In the genomic region with DNA sequence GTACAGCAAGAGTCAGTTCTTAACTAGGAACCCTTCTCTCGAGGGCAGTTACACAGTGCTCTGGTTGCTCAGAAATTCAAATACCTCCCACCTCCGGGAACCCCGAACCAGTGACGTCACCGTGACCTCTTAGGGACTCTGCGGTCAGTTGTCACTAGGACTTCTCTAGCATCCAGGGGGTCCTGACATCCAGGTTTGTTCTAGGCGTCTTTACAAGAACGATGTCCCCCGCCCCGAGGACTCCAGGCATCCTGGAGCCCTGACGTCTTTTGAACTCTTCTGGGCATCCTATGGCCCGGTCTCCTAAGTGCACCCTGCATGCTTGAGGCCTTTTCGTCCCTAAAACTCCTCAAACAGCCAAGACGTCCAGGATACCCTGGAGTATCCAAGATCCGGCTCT, we compare ENCODE assay signal across 8 mouse cellular contexts. TPM values are rescaled to one million over a fixed set of nuclear protein-coding genes. Genes with fewer than 3 reads are reported as not detected.
DNase-seq lines count a peak whose midpoint lies in the region; ATAC-seq and TF ChIP-seq lines count a peak whose summit lies in the region.

No protein-coding gene starts in this region.

- peak overlapping the region; percentile 77 for H3K9ac ChIP-seq in limb, embryonic 14.5 days (ENCODE audit: low read depth, low read length, severe bottlenecking)
- peak overlapping the region; percentile 91 for H3K9ac ChIP-seq in midbrain, embryonic 13.5 days (replicated peaks)

- H3K4me1 ChIP-seq in G1E (ENCODE audit: insufficient read depth, low read depth, low read length), result peaks cover 26% of the 10 kb centered on the region
- 0 out of 2 replicates have a peak, but pooled peaks cover 2% of the 10 kb centered on the region for H3K4me1 ChIP-seq in cortical plate, adult 2 months (ENCODE audit: control insufficient read depth, insufficient read depth, low read length)
- H3K4me1 ChIP-seq in limb, embryonic 14.5 days (ENCODE audit: control insufficient read depth, insufficient read depth, low read length), result peaks cover 6% of the 10 kb centered on the region
- H3K4me1 ChIP-seq in midbrain, embryonic 13.5 days (replicated peaks), result peaks cover 21% of the 10 kb centered on the region

- no peaks in the 10 kb centered on the region for H3K27me3 ChIP-seq in G1E (ENCODE audit: insufficient read depth, low read length)
- no peaks in the 10 kb centered on the region for H3K27me3 ChIP-seq in limb, embryonic 14.5 days (ENCODE audit: control insufficient read depth, insufficient read depth, low read length)
- no peaks in the 10 kb centered on the region for H3K27me3 ChIP-seq in midbrain, embryonic 13.5 days

- intact Hi-C loops in gastrocnemius, adult 2 months (cut with DNase I), result loop anchor here (5.0 kb wide), 3 partner anchors 35 to 180 kb away; a partner anchor contains a TSS

- peak overlapping the region; percentile 98 for H3K27ac ChIP-seq in gastrocnemius, adult 2 months
- H3K27ac ChIP-seq in cortical plate, adult 2 months (ENCODE audit: insufficient read depth, low read length), result no peak overlapping the region
- H3K27ac ChIP-seq in limb, embryonic 14.5 days (replicated peaks; ENCODE audit: low read depth, low read length), result peak overlapping the region; percentile 79
- H3K27ac ChIP-seq in midbrain, embryonic 13.5 days, result peak overlapping the region; percentile 85

- WGBS in limb, embryonic 14.5 days, result under 1% methylated on average over 15 of the region's 15 CpGs
- WGBS in midbrain, embryonic 13.5 days, result 2% methylated on average over 15 of the region's 15 CpGs

- no peak for ATAC-seq in G1E (ENCODE audit: extremely low read depth, insufficient number of reproducible peaks, low FRiP score, poor library complexity, severe bottlenecking)
- peak; percentile 1 to 20; a peak in 2 of 4 replicates for ATAC-seq in hematopoietic stem cell, adult 5-6 weeks (replicated peaks in 1 of 2; ENCODE audit: insufficient read depth in 1 of 2, low FRiP score in 2 of 2, low TSS enrichment in 1 of 2, low read depth in 1 of 2, poor library complexity in 2 of 2, severe bottlenecking in 2 of 2)
- no peak for ATAC-seq in limb, embryonic 14.5 days (ENCODE audit: low FRiP score, low read depth)
- ATAC-seq in midbrain, embryonic 13.5 days, result no peak

- no peak for TF ChIP-seq CTCF in gastrocnemius, adult 2 months (IDR thresholded peaks at IDR 0.05)
- no peak for TF ChIP-seq CTCF in G1E (IDR thresholded peaks at IDR 0.05; ENCODE audit: low read depth, low read length)
- no peak for TF ChIP-seq CTCF in cortical plate, adult 2 months (IDR thresholded peaks at IDR 0.05; ENCODE audit: extremely low read depth, insufficient read depth, low read length)

- DNase-seq in gastrocnemius, adult 2 months, result peak; percentile 17
- no peak for DNase-seq in gastrocnemius, postnatal 4 days (ENCODE audit: low spot score in 2 of 2)
- peak; percentile 48 for DNase-seq in G1E (ENCODE audit: low spot score)
- DNase-seq in limb, embryonic 14.5 days (ENCODE audit: low spot score), result peak; percentile 9
- peak; percentile 34 for DNase-seq in thymus, postnatal 25 days

- TF ChIP-seq POLR2A in cortical plate, adult 2 months (IDR thresholded peaks at IDR 0.05; ENCODE audit: extremely low read depth, insufficient read depth, low read length), result no peak
- no peak for TF ChIP-seq POLR2A in limb, embryonic 14.5 days (IDR thresholded peaks at IDR 0.05; ENCODE audit: borderline replicate concordance, extremely low read depth, insufficient read depth, insufficient read length)

- no peaks in the 10 kb centered on the region for H3K9me3 ChIP-seq in G1E (replicated peaks)
- H3K9me3 ChIP-seq in limb, embryonic 14.5 days (ENCODE audit: control insufficient read depth, low read length), result no peaks in the 10 kb centered on the region
- peaks cover 3% of the 10 kb centered on the region; the same call in 1 of the 2 replicates for H3K9me3 ChIP-seq in midbrain, embryonic 13.5 days

- peak overlapping the region; percentile 64 for H3K4me2 ChIP-seq in limb, embryonic 14.5 days (replicated peaks; ENCODE audit: low read depth, low read length, severe bottlenecking)
- H3K4me2 ChIP-seq in midbrain, embryonic 13.5 days (replicated peaks), result peak overlapping the region; percentile 83

- peak overlapping the region; percentile 76 for H3K4me3 ChIP-seq in gastrocnemius, adult 2 months
- peak overlapping the region; percentile 88 for H3K4me3 ChIP-seq in G1E (ENCODE audit: low read depth, low read length)
- H3K4me3 ChIP-seq in cortical plate, adult 2 months (ENCODE audit: insufficient read depth, low read length), result peak overlapping the region; percentile 47
- peak overlapping the region; percentile 71 for H3K4me3 ChIP-seq in limb, embryonic 14.5 days (replicated peaks; ENCODE audit: low read length)
- peak overlapping the region; percentile 80 for H3K4me3 ChIP-seq in midbrain, embryonic 13.5 days (replicated peaks)

- H3K36me3 ChIP-seq in G1E (replicated peaks), result peaks cover 42% of the 10 kb centered on the region
- peaks cover 30% of the 10 kb centered on the region for H3K36me3 ChIP-seq in limb, embryonic 14.5 days (ENCODE audit: control insufficient read depth, insufficient read depth, low read length)
- H3K36me3 ChIP-seq in midbrain, embryonic 13.5 days, result peaks cover 34% of the 10 kb centered on the region

RNA-seq across cellular contexts. Expression of a gene that starts 0.5 kb away (rescaled TPM):
- under 1 TPM; 0.70 to 0.89 TPM for total RNA-seq in gastrocnemius, adult 2 months (2021)
- 1 to 10 TPM; 3.1 to 4.0 TPM for total RNA-seq in gastrocnemius, postnatal 4 days (2021)
- total RNA-seq in G1E (2014; fragmentation: Nextera tagmentation), result 9.4 and 9.6 TPM in 2 replicates
- total RNA-seq in G1E (2017), result 13.6 and 14.4 TPM in 2 replicates
- polyA plus RNA-seq in G1E (2012), result 2.0 and 2.5 TPM in 2 replicates
- 2.4 and 2.5 TPM in 2 replicates for polyA plus RNA-seq in cortical plate, adult 2 months (2012; rRNA removed)
- total RNA-seq in hematopoietic stem cell, adult 5-6 weeks (2017), result 13.8 and 23.2 TPM in 2 replicates
- 4.2 and 4.4 TPM in 2 replicates for polyA plus RNA-seq in limb, embryonic 14.5 days (2012; rRNA removed)
- 3.8 and 4.7 TPM in 2 replicates for polyA plus RNA-seq in limb, embryonic 14.5 days (2014; fragmentation: Nextera tagmentation; extraction: Ambion mirVana)
- polyA plus RNA-seq in midbrain, embryonic 13.5 days (2015; fragmentation: Nextera tagmentation; extraction: Ambion mirVana), result 8.2 and 9.8 TPM in 2 replicates

RNA-seq across cellular contexts. Expression of a gene that starts 0.5 kb away (rescaled TPM):
- 10 to 100 TPM in 1 of 2 experiments, 1 to 10 TPM in 1; 9.4 to 12.0 TPM for total RNA-seq in gastrocnemius, adult 2 months (2021)
- 10 to 100 TPM; 30.3 to 37.1 TPM for total RNA-seq in gastrocnemius, postnatal 4 days (2021)
- total RNA-seq in G1E (2014; fragmentation: Nextera tagmentation) (76.4 TPM in 2 replicates), G1E (2017) (212 and 220 TPM in 2 replicates)
- polyA plus RNA-seq in G1E (2012), result 7.4 and 10.6 TPM in 2 replicates
- 52.7 TPM in 2 replicates for polyA plus RNA-seq in cortical plate, adult 2 months (2012; rRNA removed)
- total RNA-seq in hematopoietic stem cell, adult 5-6 weeks (2017), result 130 and 160 TPM in 2 replicates
- polyA plus RNA-seq in limb, embryonic 14.5 days (2012; rRNA removed), result 74.3 and 82.6 TPM in 2 replicates
- polyA plus RNA-seq in limb, embryonic 14.5 days (2014; fragmentation: Nextera tagmentation; extraction: Ambion mirVana), result 88.2 and 98.5 TPM in 2 replicates
- polyA plus RNA-seq in midbrain, embryonic 13.5 days (2015; fragmentation: Nextera tagmentation; extraction: Ambion mirVana), result 72.5 and 84.2 TPM in 2 replicates

RNA-seq across cellular contexts. Expression of a gene that starts 0.8 kb away (rescaled TPM):
- total RNA-seq in gastrocnemius, adult 2 months (2021), result 10 to 100 TPM; 41.3 to 46.6 TPM
- total RNA-seq in gastrocnemius, postnatal 4 days (2021), result 1 to 10 TPM; 4.8 to 7.8 TPM
- total RNA-seq in G1E (2014; fragmentation: Nextera tagmentation), result 1.3 and 1.6 TPM in 2 replicates
- total RNA-seq in G1E (2017), result 0.29 and 0.49 TPM in 2 replicates
- 0.07 and 0.17 TPM in 2 replicates for polyA plus RNA-seq in G1E (2012)
- 1.5 and 1.7 TPM in 2 replicates for polyA plus RNA-seq in cortical plate, adult 2 months (2012; rRNA removed)
- total RNA-seq in hematopoietic stem cell, adult 5-6 weeks (2017), result 1.1 and 3.7 TPM in 2 replicates
- 0.34 and 0.73 TPM in 2 replicates for polyA plus RNA-seq in limb, embryonic 14.5 days (2012; rRNA removed)
- polyA plus RNA-seq in limb, embryonic 14.5 days (2014; fragmentation: Nextera tagmentation; extraction: Ambion mirVana), result 0.08 and 0.32 TPM in 2 replicates
- 0.13 and 0.31 TPM in 2 replicates for polyA plus RNA-seq in midbrain, embryonic 13.5 days (2015; fragmentation: Nextera tagmentation; extraction: Ambion mirVana)

RNA-seq across cellular contexts. Expression of a gene that starts 37.2 kb away (rescaled TPM):
- 1 to 10 TPM in 1 of 2 experiments, under 1 TPM in 1; 0.71 to 1.3 TPM for total RNA-seq in gastrocnemius, adult 2 months (2021)
- 1 to 10 TPM; 2.1 to 2.3 TPM for total RNA-seq in gastrocnemius, postnatal 4 days (2021)
- total RNA-seq in G1E (2014; fragmentation: Nextera tagmentation) (25.7 and 31.6 TPM in 2 replicates), G1E (2017) (13.9 and 19.1 TPM in 2 replicates)
- polyA plus RNA-seq in G1E (2012), result 6.2 and 7.6 TPM in 2 replicates
- 2.4 and 2.5 TPM in 2 replicates for polyA plus RNA-seq in cortical plate, adult 2 months (2012; rRNA removed)
- total RNA-seq in hematopoietic stem cell, adult 5-6 weeks (2017), result 10.9 and 20.8 TPM in 2 replicates
- polyA plus RNA-seq in limb, embryonic 14.5 days (2012; rRNA removed), result 7.5 and 9.2 TPM in 2 replicates
- 15.4 and 17.6 TPM in 2 replicates for polyA plus RNA-seq in limb, embryonic 14.5 days (2014; fragmentation: Nextera tagmentation; extraction: Ambion mirVana)
- polyA plus RNA-seq in midbrain, embryonic 13.5 days (2015; fragmentation: Nextera tagmentation; extraction: Ambion mirVana), result 15.3 and 16.6 TPM in 2 replicates

RNA-seq across cellular contexts. Expression of a gene that starts 58.2 kb away (rescaled TPM):
- total RNA-seq in gastrocnemius, adult 2 months (2021), result 1 to 10 TPM; 1.3 to 4.3 TPM
- 10 to 100 TPM; 14.4 to 24.7 TPM for total RNA-seq in gastrocnemius, postnatal 4 days (2021)
- 6.1 and 19.4 TPM in 2 replicates for total RNA-seq in G1E (2014; fragmentation: Nextera tagmentation)
- total RNA-seq in G1E (2017), result 25.4 and 34.1 TPM in 2 replicates
- polyA plus RNA-seq in G1E (2012), result 1.2 and 3.6 TPM in 2 replicates
- 8.0 and 9.5 TPM in 2 replicates for polyA plus RNA-seq in cortical plate, adult 2 months (2012; rRNA removed)
- 624 and 986 TPM in 2 replicates for total RNA-seq in hematopoietic stem cell, adult 5-6 weeks (2017)
- polyA plus RNA-seq in limb, embryonic 14.5 days (2012; rRNA removed), result 25.7 and 26.1 TPM in 2 replicates
- polyA plus RNA-seq in limb, embryonic 14.5 days (2014; fragmentation: Nextera tagmentation; extraction: Ambion mirVana), result 43.6 and 49.1 TPM in 2 replicates
- 39.1 and 39.4 TPM in 2 replicates for polyA plus RNA-seq in midbrain, embryonic 13.5 days (2015; fragmentation: Nextera tagmentation; extraction: Ambion mirVana)

Comparison
In these comparisons a context has a peak if more than half of its experiments do, and no peak if none do; other contexts are left out.
1. DNase-seq: peak in gastrocnemius, adult 2 months (single experiment), G1E (single experiment), limb, embryonic 14.5 days (single experiment) and thymus, postnatal 25 days (single experiment); none in gastrocnemius, postnatal 4 days (0 of 2).
2. ATAC-seq: peak in hematopoietic stem cell, adult 5-6 weeks (2 of 2); none in G1E (single experiment), limb, embryonic 14.5 days (single experiment) and midbrain, embryonic 13.5 days (single experiment).
3. Peak in every context shown above with its lines, with median percentiles within 50 percentile points of each other: H3K4me3 ChIP-seq.